Mouse (Mus musculus) left cerebral cortex, postnatal 4 days (tissue): Measurements from ENCODE around the gene Pdia4. TPM values are rescaled to one million over a fixed set of nuclear protein-coding genes. Genes with fewer than 3 reads are reported as not detected.
A peak's percentile ranks its signal among the peaks of the same experiment; 100 is the strongest.
"Not testable (repeated sequence)": the region's sequence is repeated elsewhere in the genome, so short reads cannot be mapped to it uniquely, and the experiment has no call there.

ENCODE experiments used
- DNase-seq: peaks from one replicate; pipeline ENCODE4 v3.0.0-alpha.2; 2022
- intact Hi-C: fragments of 180-260 bp; cut with DNase I; formaldehyde crosslinking; loops from one replicate; pipeline ENCODE4 v1.15.1; 2025
- microRNA-seq: library from miRNA; unstranded; fragments of <30 nt; microRNA quantifications from one replicate; pipeline ENCODE4 v1.2.0, GENCODE M21; 2022
- total RNA-seq, 2 experiments: library from RNA; stranded (reverse); gene quantifications; 2 replicates each; pipeline ENCODE4 v1.2.3; 2021

Gene Pdia4
- total RNA-seq, 2 experiments from 2014 or later, result 63.0 to 73.0 TPM

DNA sequence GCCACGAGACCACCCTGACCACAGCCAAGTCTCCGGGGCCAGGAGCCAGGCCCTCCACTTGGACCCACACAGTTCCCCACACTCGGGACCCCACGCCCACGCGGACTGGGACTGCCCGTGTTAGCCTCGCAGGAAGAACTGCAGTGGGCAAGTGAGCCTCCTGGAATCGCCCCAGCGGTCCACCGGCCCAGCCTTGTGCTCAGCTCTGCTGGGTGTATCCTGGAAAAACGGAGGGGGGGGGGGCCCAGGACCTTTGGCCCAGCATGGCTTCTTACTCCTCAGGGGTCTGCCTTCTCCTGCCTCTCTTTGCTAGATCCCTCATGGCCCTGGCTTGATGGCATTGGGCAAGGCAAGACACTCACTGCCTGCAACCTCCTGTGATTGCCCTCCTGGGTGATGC is 44.7 kb downstream of the Pdia4 start:
- not testable (repeated sequence) for DNase-seq

DNA sequence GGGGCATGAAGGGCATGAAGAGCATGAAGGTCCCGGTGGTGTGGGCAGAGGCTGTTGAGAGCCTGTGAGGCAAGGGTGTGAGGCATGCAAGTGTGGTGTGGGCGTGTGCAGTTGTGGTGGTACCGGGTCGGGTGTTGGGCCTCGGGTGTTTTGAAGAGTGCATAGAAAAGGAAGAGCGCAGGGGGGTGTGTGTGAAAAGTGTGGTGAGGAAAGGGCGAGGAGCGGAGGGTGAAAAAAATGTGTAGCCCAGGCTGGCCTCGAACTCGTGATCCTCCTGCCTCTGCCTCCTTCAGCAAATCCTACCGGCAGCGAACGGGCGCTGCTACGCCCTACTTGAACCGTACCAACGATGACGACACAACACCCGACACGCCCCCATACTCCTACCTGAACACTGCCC is 45.9 kb downstream of the Pdia4 start:
- intact Hi-C loops, DNase-seq: not testable (repeated sequence)

More for the DNA sequence above, 44.7 kb downstream of the Pdia4 start:
- intact Hi-C loops, result not testable (repeated sequence)

DNA sequence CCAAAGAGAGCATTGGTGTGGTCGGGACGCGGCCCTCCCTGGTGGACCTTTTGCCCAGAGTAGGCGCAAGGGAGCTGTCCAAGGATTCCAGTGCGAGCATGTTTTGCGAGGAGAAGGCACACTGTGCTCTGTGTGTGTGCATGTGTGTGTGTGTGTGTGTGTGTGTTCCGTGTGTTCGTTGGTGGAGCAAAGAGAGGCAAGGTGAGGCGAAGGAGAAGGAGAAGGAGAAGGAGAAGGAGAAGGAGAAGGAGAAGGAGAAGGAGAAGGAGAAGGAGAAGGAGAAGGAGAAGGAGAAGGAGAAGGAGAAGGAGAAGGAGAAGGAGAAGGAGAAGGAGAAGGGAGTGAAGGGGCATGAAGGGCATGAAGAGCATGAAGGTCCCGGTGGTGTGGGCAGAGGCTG is 50.5 kb downstream of the Pdia4 start:
- intact Hi-C loops, DNase-seq: not testable (repeated sequence)

DNA sequence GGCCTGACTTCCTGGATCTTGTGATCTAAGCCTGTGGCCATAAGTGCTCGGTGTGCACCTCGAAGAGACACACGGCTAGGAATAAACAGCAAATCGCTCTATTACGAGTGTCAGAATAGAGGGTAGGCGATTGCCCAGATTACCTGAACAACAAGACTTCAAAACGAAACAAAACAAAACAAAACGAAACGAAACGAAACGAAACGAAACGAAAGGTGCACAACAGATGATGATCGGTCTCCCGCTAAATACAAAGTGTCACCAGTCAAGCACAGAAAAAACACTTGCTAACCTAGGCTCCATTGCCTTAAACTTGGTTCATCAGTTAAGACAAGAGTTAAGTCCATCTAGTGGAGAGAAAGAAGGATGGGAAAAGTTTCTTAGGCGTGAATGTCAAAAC is 53.8 kb downstream of the Pdia4 start:
- DNase-seq, intact Hi-C loops: not testable (repeated sequence)

DNA sequence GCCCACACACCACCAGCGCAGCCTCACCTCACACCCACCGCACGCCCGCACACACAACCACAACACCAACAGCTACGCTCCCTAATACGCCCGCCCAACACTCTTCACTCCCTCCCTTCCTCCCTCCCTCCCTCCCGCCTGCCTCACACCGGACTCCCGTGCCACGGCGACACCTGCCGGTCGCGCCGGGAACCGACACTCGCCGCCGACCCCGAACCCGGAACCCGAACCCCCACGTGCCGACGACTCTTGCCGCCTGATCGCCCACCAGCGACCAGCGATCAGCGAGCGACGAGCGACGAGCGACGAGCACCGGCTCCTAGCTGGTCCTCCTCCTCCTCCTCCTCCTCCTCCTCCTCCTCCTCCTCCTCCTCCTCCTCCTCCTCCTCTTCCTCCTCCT is 55.4 kb downstream of the Pdia4 start:
- DNase-seq, intact Hi-C loops: not testable (repeated sequence)

DNA sequence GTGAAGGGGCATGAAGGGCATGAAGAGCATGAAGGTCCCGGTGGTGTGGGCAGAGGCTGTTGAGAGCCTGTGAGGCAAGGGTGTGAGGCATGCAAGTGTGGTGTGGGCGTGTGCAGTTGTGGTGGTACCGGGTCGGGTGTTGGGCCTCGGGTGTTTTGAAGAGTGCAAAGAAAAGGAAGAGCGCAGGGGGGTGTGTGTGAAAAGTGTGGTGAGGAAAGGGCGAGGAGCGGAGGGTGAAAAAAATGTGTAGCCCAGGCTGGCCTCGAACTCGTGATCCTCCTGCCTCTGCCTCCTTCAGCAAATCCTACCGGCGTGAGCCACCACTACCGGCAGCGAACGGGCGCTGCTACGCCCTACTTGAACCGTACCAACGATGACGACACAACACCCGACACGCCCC is 55.8 kb downstream of the Pdia4 start:
- DNase-seq, intact Hi-C loops: not testable (repeated sequence)

DNA sequence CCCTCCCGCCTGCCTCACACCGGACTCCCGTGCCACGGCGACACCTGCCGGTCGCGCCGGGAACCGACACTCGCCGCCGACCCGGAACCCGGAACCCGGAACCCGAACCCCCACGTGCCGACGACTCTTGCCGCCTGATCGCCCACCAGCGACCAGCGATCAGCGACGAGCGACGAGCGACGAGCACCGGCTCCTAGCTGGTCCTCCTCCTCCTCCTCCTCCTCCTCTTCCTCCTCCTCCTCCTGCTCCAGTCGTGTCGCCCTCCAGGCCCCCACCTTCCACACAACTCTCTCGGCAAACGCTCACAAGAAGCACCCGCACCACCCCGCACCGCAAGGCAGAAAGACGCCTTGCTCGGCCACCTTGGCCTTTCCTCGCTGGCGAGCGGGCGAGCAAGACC is 60.1 kb downstream of the Pdia4 start:
- DNase-seq, intact Hi-C loops: not testable (repeated sequence)

DNA sequence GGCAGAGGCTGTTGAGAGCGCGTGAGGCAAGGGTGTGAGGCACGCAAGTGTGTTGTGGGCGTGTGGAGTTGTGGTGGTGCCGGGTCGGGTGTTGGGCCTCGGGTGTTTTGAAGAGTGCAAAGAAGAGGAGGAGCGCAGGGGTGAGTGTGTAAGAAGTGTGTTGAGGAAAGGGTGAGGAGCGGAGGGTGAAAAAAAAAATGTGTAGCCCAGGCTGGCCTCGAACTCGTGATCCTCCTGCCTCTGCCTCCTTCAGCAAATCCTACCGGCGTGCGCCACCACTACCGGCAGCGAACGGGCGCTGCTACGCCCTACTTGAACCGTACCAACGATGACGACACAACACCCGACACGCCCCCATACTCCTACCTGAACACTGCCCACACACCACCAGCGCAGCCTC is 64.9 kb downstream of the Pdia4 start:
- DNase-seq, result peak; percentile 71
- intact Hi-C loops, result not testable (repeated sequence)

DNA sequence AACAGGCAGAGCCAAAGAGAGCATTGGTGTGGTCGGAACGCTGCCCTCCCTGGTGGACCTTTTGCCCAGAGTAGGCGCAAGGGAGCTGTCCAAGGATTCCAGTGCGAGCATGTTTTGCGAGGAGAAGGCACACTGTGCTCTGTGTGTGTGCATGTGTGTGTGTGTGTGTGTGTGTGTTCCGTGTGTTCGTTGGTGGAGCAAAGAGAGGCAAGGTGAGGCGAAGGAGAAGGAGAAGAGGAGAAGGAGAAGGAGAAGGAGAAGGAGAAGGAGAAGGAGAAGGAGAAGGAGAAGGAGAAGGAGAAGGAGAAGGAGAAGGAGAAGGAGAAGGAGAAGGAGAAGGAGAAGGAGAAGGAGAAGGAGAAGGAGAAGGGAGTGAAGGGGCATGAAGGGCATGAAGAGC is 65.3 kb downstream of the Pdia4 start:
- DNase-seq, intact Hi-C loops: not testable (repeated sequence)

Small RNA genes within 50 kb of the gene (microRNA-seq; reads per million reads assigned to microRNA genes)
- not detected for gene Mir704

Other genes with a start within 250 kb of the Pdia4 start
- 10 to 100 TPM; 65.4 to 69.6 TPM for gene Ezh2, start 218.1 kb downstream of the Pdia4 start, total RNA-seq
- gene Zfp786, start 17.4 kb upstream of the Pdia4 start, total RNA-seq, result 10 to 100 TPM; 12.4 to 13.9 TPM
- gene Zfp398, start 22.2 kb upstream of the Pdia4 start, total RNA-seq, result 10 to 100 TPM; 26.9 to 27.6 TPM
- gene Zfp282, start 63.8 kb upstream of the Pdia4 start, total RNA-seq, result 10 to 100 TPM; 32.1 to 32.8 TPM
- 10 to 100 TPM; 18.5 to 20.5 TPM for gene Zfp212, start 107.0 kb upstream of the Pdia4 start, total RNA-seq
- 10 to 100 TPM; 23.2 to 28.7 TPM for gene Zfp956, start 140.0 kb upstream of the Pdia4 start, total RNA-seq
- 10 to 100 TPM; 35.5 to 43.4 TPM for gene Zfp777, start 235.5 kb upstream of the Pdia4 start, total RNA-seq